Mouse (Mus musculus): ENCODE results near the gene Hdac9.

GRCm38 (mm10) chr12:34569472-34569871, 347.4 kb downstream of the Hdac9 start:
- no peak for TF ChIP-seq CTCF (IDR thresholded peaks at IDR 0.05; ENCODE audit: low read depth)
- no peak for TF ChIP-seq EP300 (IDR thresholded peaks at IDR 0.05; ENCODE audit: low read depth)
